Mouse (Mus musculus) liver, embryonic 12.5 days (tissue): ENCODE results near the gene Fsd1. TPM values are rescaled to one million over a fixed set of nuclear protein-coding genes. Genes with fewer than 3 reads are reported as not detected.
A peak's percentile ranks its signal among the peaks of the same experiment; 100 is the strongest.

Experiments
- ATAC-seq: fragments of 200-750 bp; cut with Nextera tagmentation; 2 replicates; pipeline ENCODE4 v1.8.0; 2017; ENCODE audit warnings: moderate number of reproducible peaks, mild to moderate bottlenecking, moderate library complexity
- H3K27ac ChIP-seq: fragments of 300-500 bp; sonication (generic); 2 replicates; pipeline ENCODE4 v1.5.1; 2016; ENCODE audit warnings: mild to moderate bottlenecking
- H3K27me3 ChIP-seq: fragments of 300-500 bp; sonication (generic); replicated peaks from 2 replicates; pipeline ENCODE4 v1.6.1; 2016; ENCODE audit warnings: mild to moderate bottlenecking, moderate library complexity
- H3K36me3 ChIP-seq: fragments of 300-500 bp; sonication (generic); 2 replicates; pipeline ENCODE4 v1.6.1; 2016; ENCODE audit warnings: mild to moderate bottlenecking, moderate library complexity
- H3K4me1 ChIP-seq: fragments of 300-500 bp; sonication (generic); 2 replicates; pipeline ENCODE4 v1.6.1; 2016
- H3K4me2 ChIP-seq: fragments of 300-500 bp; sonication (generic); 2 replicates; pipeline ENCODE4 v1.6.1; 2016; ENCODE audit warnings: mild to moderate bottlenecking, moderate library complexity
- H3K4me3 ChIP-seq: fragments of 300-500 bp; sonication (generic); 2 replicates; pipeline ENCODE4 v1.5.1; 2016; ENCODE audit warnings: mild to moderate bottlenecking, moderate library complexity
- H3K9ac ChIP-seq: fragments of 300-500 bp; sonication (generic); 2 replicates; pipeline ENCODE4 v1.6.1; 2016; ENCODE audit warnings: mild to moderate bottlenecking, moderate library complexity
- H3K9me3 ChIP-seq: fragments of 300-500 bp; sonication (generic); replicated peaks from 2 replicates; pipeline ENCODE4 v1.6.1; 2016; ENCODE audit warnings: mild to moderate bottlenecking, moderate library complexity
- WGBS: fragments of 180-500 bp; shearing (Covaris S2); methylation state at CpG from one replicate; pipeline ENCODE4 v1.1.7; 2016; ENCODE audit not compliant: insufficient replicate concordance; 5-methylcytosine and 5-hydroxymethylcytosine counted together
- polyA plus RNA-seq: library from polyadenylated mRNA; unstranded; fragments of >200 nt; fragmentation: Nextera tagmentation; extraction: Ambion mirVana; gene quantifications from 2 replicates; pipeline ENCODE4 v1.2.1, GENCODE M21; 2016

Fsd1 gene
- polyA plus RNA-seq, 1 experiment from 2014 or later, result 2.3 TPM

DNA sequence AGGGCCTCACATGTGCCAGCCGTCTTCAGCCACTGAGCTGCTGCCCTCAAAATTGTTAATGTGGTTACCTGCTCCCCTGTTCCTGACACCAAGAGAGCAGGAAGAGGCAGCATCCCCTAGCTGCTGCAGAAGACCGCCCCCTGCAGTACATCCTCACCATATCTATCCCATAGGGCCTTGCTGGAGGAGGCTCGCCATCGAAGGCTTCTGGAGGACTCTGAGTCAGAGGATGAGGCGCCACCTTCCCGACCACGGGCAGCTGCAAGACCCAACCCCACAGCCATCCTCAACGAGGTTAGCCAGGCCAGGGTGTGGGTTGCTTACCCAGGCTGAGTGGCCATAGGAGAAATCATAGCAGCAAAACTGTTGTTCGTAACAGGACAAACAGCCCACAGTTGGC is 21.3 kb upstream of the Fsd1 start:
- no peak overlapping the region for H3K4me3 ChIP-seq
- H3K27ac ChIP-seq, result no peak overlapping the region
- no peak for ATAC-seq
- H3K9ac ChIP-seq, result no peak overlapping the region
- peaks cover 16% of the 10 kb centered on the region for H3K4me1 ChIP-seq
- H3K36me3 ChIP-seq, result peaks cover 78% of the 10 kb centered on the region
- peaks cover 20% of the 10 kb centered on the region for H3K27me3 ChIP-seq
- H3K9me3 ChIP-seq, result no peaks in the 10 kb centered on the region
- WGBS, result 78% methylated on average over 9 of the region's 9 CpGs
- H3K4me2 ChIP-seq, result no peak overlapping the region

DNA sequence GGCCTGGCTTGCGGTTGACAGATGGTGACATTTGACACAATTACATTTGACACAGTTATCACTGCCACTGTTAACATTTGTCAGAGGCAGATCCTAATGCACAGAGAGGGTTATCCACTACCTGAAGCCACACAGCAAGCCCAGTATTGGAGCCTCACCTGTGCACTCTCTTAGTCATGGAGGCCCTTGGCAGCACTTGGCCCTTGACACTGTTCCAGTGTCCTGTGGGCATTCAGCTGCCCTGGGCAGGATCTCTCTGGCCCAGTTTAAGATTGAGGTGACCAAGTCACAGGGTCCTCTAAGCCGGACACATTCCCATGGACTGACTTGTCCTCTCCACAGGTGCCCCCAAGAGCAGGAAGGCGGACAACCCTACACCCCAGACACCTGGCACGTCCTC is 19.1 kb upstream of the Fsd1 start:
- Histone ChIP-seq H3K4me2 (no peak overlapping the region), H3K27ac (no peak overlapping the region), H3K27me3 (peaks cover 41% of the 10 kb centered on the region), H3K4me1 (peaks cover 20% of the 10 kb centered on the region), H3K4me3 (no peak overlapping the region), H3K9me3 (no peaks in the 10 kb centered on the region), H3K36me3 (peaks cover 60% of the 10 kb centered on the region), H3K9ac (no peak overlapping the region)
- ATAC-seq, result no peak
- WGBS, result 79% methylated on average over 4 of the region's 4 CpGs

DNA sequence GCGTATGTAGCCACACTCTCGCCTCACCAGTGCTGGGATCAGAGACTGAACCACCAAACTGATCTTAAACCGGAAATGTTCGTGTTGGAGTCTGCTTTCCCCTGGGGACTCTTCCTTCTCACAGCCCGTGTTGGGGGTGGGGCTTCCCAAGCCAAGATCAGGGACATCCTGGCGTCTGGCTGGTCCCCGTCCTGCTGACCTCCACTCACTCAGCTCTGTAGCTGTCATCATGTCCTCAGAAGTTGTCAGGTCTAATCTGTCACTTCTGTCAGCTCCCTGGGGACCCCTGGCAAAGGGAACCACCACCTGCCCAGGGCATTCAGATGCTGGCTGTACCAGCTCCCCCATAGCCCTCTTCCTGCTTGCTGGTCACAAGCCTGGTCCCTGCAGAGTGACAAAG is 18.1 kb upstream of the Fsd1 start:
- H3K4me1 ChIP-seq, result peaks cover 17% of the 10 kb centered on the region
- H3K27me3 ChIP-seq, result peaks cover 52% of the 10 kb centered on the region
- no peak overlapping the region for H3K4me2 ChIP-seq
- WGBS, result 55% methylated on average over 7 of the region's 7 CpGs
- H3K9me3 ChIP-seq, result no peaks in the 10 kb centered on the region
- no peak overlapping the region for H3K4me3 ChIP-seq
- no peak overlapping the region for H3K9ac ChIP-seq
- no peak for ATAC-seq
- H3K27ac ChIP-seq, result no peak overlapping the region
- H3K36me3 ChIP-seq, result peaks cover 52% of the 10 kb centered on the region

DNA sequence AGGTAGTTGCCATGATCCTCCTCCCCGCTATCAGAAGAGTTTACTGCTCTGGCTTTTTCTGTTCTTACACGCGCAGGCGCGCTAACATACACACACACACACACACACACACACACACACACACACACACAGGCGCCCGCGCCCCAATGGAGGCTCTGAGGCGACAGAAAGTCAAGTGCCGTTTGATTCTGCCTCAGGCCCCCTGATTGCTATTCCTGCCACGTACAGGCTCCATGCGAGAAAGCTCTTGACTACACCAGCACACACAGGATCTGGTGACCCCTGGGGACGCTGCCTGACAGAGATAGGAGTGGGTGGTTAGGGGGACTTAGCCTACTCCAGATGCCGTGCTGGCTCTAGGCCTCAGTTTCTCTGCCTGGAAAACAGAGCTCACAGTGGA is 16.7 kb upstream of the Fsd1 start:
- Histone ChIP-seq H3K9ac (no peak overlapping the region), H3K27me3 (peaks cover 65% of the 10 kb centered on the region), H3K9me3 (no peaks in the 10 kb centered on the region), H3K4me3 (no peak overlapping the region; the same call in 1 of the 2 replicates), H3K36me3 (peaks cover 38% of the 10 kb centered on the region), H3K4me2 (no peak overlapping the region), H3K4me1 (peaks cover 16% of the 10 kb centered on the region), H3K27ac (no peak overlapping the region)
- 50% methylated on average over 14 of the region's 14 CpGs for WGBS
- ATAC-seq, result no peak

DNA sequence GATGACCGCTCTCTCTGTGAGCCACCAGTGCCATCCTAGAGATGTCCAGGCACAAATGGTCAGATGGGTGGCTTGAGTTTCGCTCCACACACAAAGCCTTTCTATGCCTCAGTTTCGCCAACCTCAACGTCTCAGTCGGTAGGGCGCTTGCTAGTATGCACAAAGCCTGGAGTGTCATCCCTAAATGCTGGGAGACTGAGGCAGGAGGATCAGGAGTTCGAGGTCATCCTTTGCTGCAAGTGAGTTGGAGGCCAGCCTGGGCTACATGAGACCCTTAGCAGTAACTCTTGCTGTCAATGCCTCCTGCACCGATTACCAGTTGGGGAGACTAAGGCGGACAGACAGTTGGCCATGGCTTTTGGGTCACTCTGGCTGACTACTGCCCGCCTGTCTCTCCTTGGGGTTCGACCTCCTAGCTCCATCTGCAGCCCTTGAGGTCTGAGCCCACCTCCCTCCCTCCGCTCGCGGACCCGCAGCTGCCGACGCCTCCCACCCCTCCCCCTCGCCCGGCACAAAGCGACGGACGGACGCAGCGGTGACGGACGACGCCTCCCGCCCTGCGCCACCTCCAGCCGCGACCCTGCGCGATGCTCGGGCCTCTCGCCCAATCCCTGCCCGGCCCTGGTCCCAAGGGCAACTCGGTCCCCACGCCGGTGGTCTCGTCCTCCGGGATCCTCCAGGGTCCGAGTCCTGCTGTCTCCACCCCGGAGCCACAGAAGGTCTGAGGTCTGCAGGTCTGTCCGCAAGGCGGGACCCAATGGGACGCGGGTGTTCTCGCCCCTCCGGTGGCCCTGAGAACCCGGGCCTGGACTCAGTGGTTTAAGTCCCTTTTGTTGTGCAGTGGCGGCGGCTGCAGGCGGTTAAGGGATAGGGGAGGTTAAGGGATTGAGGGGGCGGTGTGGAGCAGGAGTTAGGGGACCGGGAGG is 16.1 kb upstream of the Fsd1 start, which contains the start of gene Shd:
TSS of gene Shd (plus strand) at position 502 of the 926 bp plus-strand sequence.
- H3K4me3 ChIP-seq, result peak within 1 kb of the TSS; percentile 41
- H3K4me2 ChIP-seq, result peak within 1 kb of the TSS; percentile 66
- WGBS, result 9% methylated on average over 51 of the region's 55 CpGs
- H3K4me1 ChIP-seq, result peaks cover 16% of the 10 kb centered on the region
- peak within 1 kb of the TSS; percentile 44; the same call in 1 of the 2 replicates for H3K9ac ChIP-seq
- peaks cover 31% of the 10 kb centered on the region for H3K36me3 ChIP-seq
- H3K27ac ChIP-seq, result no peak within 1 kb of the TSS
- H3K27me3 ChIP-seq, result peaks cover 69% of the 10 kb centered on the region
- ATAC-seq, result peak; percentile 16; the same call in 1 of the 2 replicates
- no peaks in the 10 kb centered on the region for H3K9me3 ChIP-seq

DNA sequence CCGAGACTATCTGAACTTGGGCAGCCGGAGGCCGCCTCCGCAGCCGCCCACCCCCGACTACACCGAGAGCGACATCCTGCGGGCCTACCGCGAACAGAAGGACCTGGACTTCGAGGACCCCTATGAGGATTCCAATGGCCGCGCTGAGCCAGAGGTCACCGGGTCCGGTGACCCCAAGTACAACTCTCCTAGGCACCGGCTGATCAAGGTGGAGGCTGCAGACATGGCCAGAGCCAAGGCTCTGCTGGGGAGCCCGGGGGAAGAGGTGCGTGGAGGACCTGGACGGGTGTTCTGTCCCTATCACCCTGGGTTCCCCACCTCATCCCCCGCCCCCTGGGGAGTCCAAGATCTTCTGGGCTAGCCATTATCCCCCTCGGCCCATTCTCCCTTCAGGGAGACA is 14.9 kb upstream of the Fsd1 start:
- H3K9me3 ChIP-seq, result no peaks in the 10 kb centered on the region
- peak overlapping the region; percentile 66 for H3K4me2 ChIP-seq
- peaks cover 78% of the 10 kb centered on the region for H3K27me3 ChIP-seq
- no peak overlapping the region for H3K9ac ChIP-seq
- WGBS, result 25% methylated on average over 22 of the region's 22 CpGs
- no peak overlapping the region for H3K27ac ChIP-seq
- H3K4me1 ChIP-seq, result peaks cover 20% of the 10 kb centered on the region
- H3K4me3 ChIP-seq, result no peak overlapping the region
- H3K36me3 ChIP-seq, result peaks cover 20% of the 10 kb centered on the region
- no peak for ATAC-seq

DNA sequence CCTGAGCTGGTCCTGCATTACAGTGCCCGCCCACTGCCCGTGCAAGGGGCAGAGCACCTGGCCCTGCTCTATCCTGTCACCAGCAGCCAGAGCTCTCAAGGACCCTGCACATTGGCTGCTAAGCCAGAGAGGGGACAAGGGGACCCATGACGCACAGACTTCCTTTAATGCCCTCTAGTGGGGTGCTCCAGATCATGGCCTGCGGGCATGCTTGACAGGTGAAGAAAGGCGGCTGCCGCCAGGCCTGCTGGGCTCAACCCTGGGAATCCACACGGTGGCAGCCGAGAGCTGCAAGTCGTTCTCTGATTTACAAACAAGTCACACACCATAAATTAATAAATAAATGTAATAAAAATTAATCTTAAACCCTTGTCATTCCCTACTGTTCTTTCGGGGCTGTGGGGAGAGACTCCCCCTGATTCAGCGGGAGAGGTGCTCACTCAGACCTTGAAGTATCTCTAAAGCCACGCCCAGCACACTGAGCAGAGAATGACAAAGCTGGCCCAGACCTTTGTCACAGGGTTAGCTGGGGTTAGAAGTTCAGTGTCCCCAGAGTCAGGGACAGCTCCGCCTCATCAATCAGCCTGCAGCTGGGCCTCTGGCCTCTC is 9.9 kb upstream of the Fsd1 start:
- Histone ChIP-seq H3K27ac (no peak overlapping the region), H3K36me3 (no peaks in the 10 kb centered on the region), H3K9me3 (no peaks in the 10 kb centered on the region), H3K4me2 (no peak overlapping the region), H3K9ac (no peak overlapping the region; the same call in 1 of the 2 replicates), H3K4me1 (peaks cover 15% of the 10 kb centered on the region), H3K4me3 (no peak overlapping the region), H3K27me3 (peaks cover 59% of the 10 kb centered on the region)
- peak; percentile 58 for ATAC-seq
- 20% methylated on average over 13 of the region's 13 CpGs for WGBS

DNA sequence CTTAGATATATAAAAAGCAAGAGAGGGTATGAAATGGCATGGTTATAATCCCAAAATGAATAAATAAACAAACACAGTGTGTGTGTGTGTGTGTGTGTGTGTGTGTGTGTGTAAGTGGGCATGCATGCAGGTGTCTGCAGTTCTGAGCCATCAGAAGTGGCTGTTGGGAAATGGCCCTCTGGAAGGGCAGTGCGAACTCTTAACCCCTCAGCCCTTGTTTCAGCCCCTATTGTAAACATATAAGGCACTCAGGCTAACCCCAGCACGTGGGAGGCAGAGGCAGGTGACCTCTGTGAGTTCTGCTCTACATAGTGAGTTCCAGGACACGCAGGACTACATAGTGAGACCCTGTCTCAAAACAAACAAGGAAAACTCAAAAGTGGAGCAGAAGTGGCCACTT is 9.0 kb upstream of the Fsd1 start:
- Histone ChIP-seq H3K9me3 (no peaks in the 10 kb centered on the region), H3K4me2 (no peak overlapping the region), H3K27ac (no peak overlapping the region), H3K9ac (no peak overlapping the region), H3K27me3 (peaks cover 49% of the 10 kb centered on the region), H3K4me1 (peaks cover 14% of the 10 kb centered on the region; the same call in 1 of the 2 replicates), H3K4me3 (no peak overlapping the region), H3K36me3 (no peaks in the 10 kb centered on the region)
- 37% methylated on average over 3 of the region's 3 CpGs for WGBS
- peak; percentile 49 for ATAC-seq

DNA sequence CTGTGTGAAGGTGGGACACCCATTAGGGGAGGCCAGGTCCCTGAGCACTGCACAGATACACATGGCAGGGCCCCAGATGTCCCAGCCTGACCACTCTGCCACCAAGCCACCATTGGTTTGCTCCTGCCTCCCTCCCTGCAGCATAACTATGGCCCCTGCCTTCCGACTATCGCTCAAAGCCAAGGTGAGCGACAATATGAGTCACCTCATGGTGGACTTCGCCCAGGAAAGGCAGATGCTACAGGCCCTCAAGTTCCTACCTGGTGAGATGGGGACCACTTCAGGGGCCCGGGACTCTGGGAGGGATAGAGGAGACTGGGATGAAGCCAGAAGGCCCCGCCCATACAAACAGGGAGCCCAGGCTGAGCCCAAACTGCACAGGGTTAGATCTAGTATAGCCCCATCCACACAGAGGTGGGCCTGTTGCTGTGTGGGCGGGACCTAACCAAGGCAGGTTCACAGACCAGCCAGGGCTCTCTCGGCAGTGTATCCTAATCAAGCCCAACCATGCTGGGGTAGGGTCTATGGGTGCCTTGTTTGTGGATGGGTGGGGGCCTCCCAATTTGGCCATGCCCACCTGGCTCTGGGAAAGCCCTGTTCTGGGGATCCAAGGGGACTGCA is 4.1 kb downstream of the Fsd1 start:
- H3K9me3 ChIP-seq, result no peaks in the 10 kb centered on the region
- no peaks in the 10 kb centered on the region for H3K36me3 ChIP-seq
- peaks cover 36% of the 10 kb centered on the region for H3K27me3 ChIP-seq
- no peak overlapping the region for H3K9ac ChIP-seq
- WGBS, result 59% methylated on average over 8 of the region's 8 CpGs
- no peak overlapping the region for H3K27ac ChIP-seq
- no peak overlapping the region for H3K4me3 ChIP-seq
- H3K4me2 ChIP-seq, result no peak overlapping the region
- peak; percentile 55 for ATAC-seq
- H3K4me1 ChIP-seq, result no peaks in the 10 kb centered on the region

DNA sequence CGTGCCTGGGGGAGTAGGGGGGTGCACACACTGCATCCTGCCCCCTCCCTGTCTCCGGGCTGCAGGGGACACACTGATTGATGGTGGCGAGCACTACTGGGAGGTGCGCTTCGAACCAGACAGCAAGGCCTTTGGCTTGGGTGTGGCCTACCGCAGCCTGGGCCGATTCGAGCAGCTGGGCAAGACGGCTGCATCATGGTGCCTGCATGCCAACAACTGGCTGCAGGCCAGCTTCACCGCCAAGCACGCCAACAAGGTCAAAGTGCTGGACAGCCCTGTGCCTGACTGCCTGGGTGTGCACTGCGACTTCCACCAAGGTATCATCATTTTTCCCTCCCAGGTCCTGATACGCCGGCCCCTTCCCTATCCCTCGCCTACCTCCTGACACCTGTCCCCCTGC is 9.7 kb downstream of the Fsd1 start:
- peaks cover 10% of the 10 kb centered on the region for H3K4me1 ChIP-seq
- peaks cover 16% of the 10 kb centered on the region for H3K27me3 ChIP-seq
- H3K27ac ChIP-seq, result no peak overlapping the region
- ATAC-seq, result no peak
- no peaks in the 10 kb centered on the region for H3K36me3 ChIP-seq
- no peak overlapping the region for H3K9ac ChIP-seq
- WGBS, result 69% methylated on average over 15 of the region's 15 CpGs
- H3K4me2 ChIP-seq, result no peak overlapping the region
- H3K9me3 ChIP-seq, result no peaks in the 10 kb centered on the region
- H3K4me3 ChIP-seq, result no peak overlapping the region

DNA sequence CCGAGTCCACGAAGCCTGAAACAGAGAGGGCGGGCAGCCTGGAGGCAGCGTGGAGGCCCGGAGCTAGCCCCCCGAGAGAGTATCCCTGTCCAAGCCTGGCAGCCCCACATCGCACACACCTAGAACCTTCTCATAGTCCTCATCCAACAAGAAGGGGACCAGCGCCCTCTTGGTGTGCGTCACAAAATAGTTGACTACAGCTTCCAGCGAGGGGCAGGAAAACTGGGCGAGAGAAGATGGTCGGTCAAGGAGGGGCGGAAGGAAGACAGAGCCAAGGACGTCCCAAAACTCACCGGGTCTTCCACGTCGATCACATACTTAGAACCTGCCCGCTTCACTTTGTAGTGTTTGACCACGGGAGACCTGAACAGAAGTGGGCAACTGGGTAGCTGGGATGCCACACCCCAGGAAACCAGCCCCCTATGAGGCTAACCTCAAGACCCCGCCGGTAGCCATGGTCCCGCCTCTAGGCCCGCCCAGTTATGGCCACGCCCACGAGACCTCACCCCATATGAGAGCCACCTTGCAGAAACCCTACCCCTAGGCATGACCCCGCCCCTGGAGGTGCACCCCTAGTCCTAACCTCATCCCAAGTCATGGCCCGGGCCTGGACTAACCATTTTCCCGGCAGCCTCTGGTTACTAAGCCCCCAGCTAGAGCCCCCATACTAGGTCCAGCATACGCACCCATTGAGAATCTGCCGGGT is 13.6 kb downstream of the Fsd1 start:
- Histone ChIP-seq H3K4me2 (peak overlapping the region; percentile 47), H3K4me3 (peak overlapping the region; percentile 7; the same call in 1 of the 2 replicates)
- 8% methylated on average over 30 of the region's 30 CpGs for WGBS

More for the DNA sequence above, 13.6 kb downstream of the Fsd1 start:
- H3K9ac ChIP-seq, result no peak overlapping the region
- no peak overlapping the region for H3K27ac ChIP-seq
- H3K4me1 ChIP-seq, result peaks cover 10% of the 10 kb centered on the region
- ATAC-seq, result 0 out of 2 replicates have a peak, but pooled peaks have one; percentile 27
- H3K36me3 ChIP-seq, result no peaks in the 10 kb centered on the region
- peaks cover 48% of the 10 kb centered on the region for H3K27me3 ChIP-seq
- 0 out of 2 replicates have a peak, but pooled peaks cover 4% of the 10 kb centered on the region for H3K9me3 ChIP-seq
